Mouse (Mus musculus) adipocyte (in vitro differentiated cells): Measurements from ENCODE around the gene A030003K21Rik.

Experiments
- DNase-seq: peaks from one replicate; pipeline ENCODE4 v3.0.0-alpha.2; 2016; ENCODE audit warnings: low spot score

The A030003K21Rik gene

GRCm38 (mm10) chr1:82913025-82913424 lies 30.2 kb downstream of the A030003K21Rik start, which contains the start of gene A030005L19Rik:
Gene A030005L19Rik, plus strand, starts transcription at chr1:82913325.
- no peak for DNase-seq

- DNase-seq = no peak
Observed at GRCm38 (mm10) chr1:82905886-82906285, 37.3 kb downstream of the A030003K21Rik start.

- DNase-seq = no peak
Observed at GRCm38 (mm10) chr1:82901201-82901600, 42.0 kb downstream of the A030003K21Rik start.

GRCm38 (mm10) chr1:82900567-82900966 lies 42.6 kb downstream of the A030003K21Rik start:
- DNase-seq = no peak

- no peak for DNase-seq
Observed at GRCm38 (mm10) chr1:82893269-82893668, 49.9 kb downstream of the A030003K21Rik start.
